Mouse (Mus musculus) kidney, postnatal 0 days (tissue): Measurements from ENCODE around the gene Pdilt. TPM values are rescaled to one million over a fixed set of nuclear protein-coding genes. Genes with fewer than 3 reads are reported as not detected.

Source experiments
- ATAC-seq: fragments of 200-750 bp; cut with Nextera tagmentation; replicated peaks from 2 replicates; pipeline ENCODE4 v1.8.0; 2017; ENCODE audit warnings: low read depth, moderate number of reproducible peaks, moderate TSS enrichment, moderate library complexity; ENCODE audit not compliant: low FRiP score
- DNase-seq: peaks from one replicate; pipeline ENCODE4 v3.0.0-alpha.2; 2016; ENCODE audit warnings: low spot score
- H3K27ac ChIP-seq: fragments of 300-500 bp; sonication (generic); 2 replicates; pipeline ENCODE4 v1.5.1; 2014; ENCODE audit warnings: mild to moderate bottlenecking
- H3K27me3 ChIP-seq: fragments of 300-500 bp; sonication (generic); 2 replicates; pipeline ENCODE4 v1.6.1; 2014; ENCODE audit warnings: low read length, mixed read lengths; ENCODE audit not compliant: insufficient read depth
- H3K36me3 ChIP-seq: fragments of 300-500 bp; sonication (generic); 2 replicates; pipeline ENCODE4 v1.6.1; 2014; ENCODE audit warnings: low read length, mixed read lengths; ENCODE audit not compliant: insufficient read depth
- H3K4me1 ChIP-seq: fragments of 300-500 bp; sonication (generic); replicated peaks from 2 replicates; pipeline ENCODE4 v1.6.1; 2014; ENCODE audit warnings: antibody characterized with exemption, low read length, mixed read lengths; ENCODE audit not compliant: insufficient read depth
- H3K4me2 ChIP-seq: fragments of 300-500 bp; sonication (generic); 2 replicates; pipeline ENCODE4 v1.6.1; 2014; ENCODE audit warnings: mild to moderate bottlenecking, low read length, moderate library complexity, mixed read lengths
- H3K4me3 ChIP-seq: fragments of 300-500 bp; sonication (generic); replicated peaks from 2 replicates; pipeline ENCODE4 v1.5.1; 2014; ENCODE audit warnings: low read depth, low read length
- H3K9ac ChIP-seq: fragments of 300-500 bp; sonication (generic); 2 replicates; pipeline ENCODE4 v1.6.1; 2014; ENCODE audit warnings: low read depth, low read length
- H3K9me3 ChIP-seq: fragments of 300-500 bp; sonication (generic); replicated peaks from 2 replicates; pipeline ENCODE4 v1.6.1; 2016; ENCODE audit warnings: low read length, inconsistent platforms, mixed read lengths
- CTCF ChIP-seq: IDR thresholded peaks from 2 replicates; pipeline ENCODE4 v1.5.1; 2016; ENCODE audit warnings: antibody characterized with exemption, low read depth, mild to moderate bottlenecking, moderate library complexity
- WGBS: fragments of 180-500 bp; shearing (Covaris S2); extraction: QIAGEN DNeasy Blood & Tissue Kit; methylation state at CpG from one replicate; pipeline ENCODE4 v1.1.7; 2014; 5-methylcytosine and 5-hydroxymethylcytosine counted together
- polyA plus RNA-seq: library from polyadenylated mRNA; unstranded; fragments of >200 nt; fragmentation: Nextera tagmentation; extraction: Ambion mirVana; gene quantifications from 2 replicates; pipeline ENCODE4 v1.2.1, GENCODE M21; 2015

Pdilt gene
- polyA plus RNA-seq, 1 experiment from 2014 or later = 1.1 TPM

- H3K27ac ChIP-seq = no peak overlapping the region
- no peaks in the 10 kb centered on the region for H3K36me3 ChIP-seq
- no peaks in the 10 kb centered on the region for H3K4me1 ChIP-seq
- 82% methylated on average over 3 of the region's 3 CpGs for WGBS
- DNase-seq = no peak
- no peaks in the 10 kb centered on the region for H3K9me3 ChIP-seq
- no peak overlapping the region for H3K4me3 ChIP-seq
- no peaks in the 10 kb centered on the region for H3K27me3 ChIP-seq
- no peak overlapping the region for H3K9ac ChIP-seq
- no peak overlapping the region for H3K4me2 ChIP-seq
- TF ChIP-seq CTCF = no peak
- ATAC-seq = no peak
Measured at GRCm38 (mm10) chr7:119550471-119551222, 27.4 kb upstream of the Pdilt start.

DNA sequence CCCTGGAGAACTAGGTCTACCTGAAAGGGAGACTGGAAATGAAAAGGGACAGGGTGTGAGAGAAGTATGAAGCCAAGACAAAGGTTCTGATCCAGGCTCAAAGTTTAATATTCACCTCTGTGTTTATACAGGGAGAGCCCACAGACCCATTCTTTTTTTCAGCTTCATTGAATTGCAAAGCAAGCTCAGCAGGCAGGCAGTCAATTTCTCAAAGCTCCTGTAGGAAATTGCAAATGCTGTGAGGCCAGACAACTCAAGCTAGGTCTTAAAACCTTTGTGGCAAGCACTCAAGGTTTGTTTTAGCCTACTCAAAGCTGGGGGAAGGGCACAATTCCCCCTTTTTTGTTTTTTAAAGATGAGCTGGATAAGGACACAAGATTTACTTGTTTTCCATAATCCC, 22.3 kb upstream of the Pdilt start:
- Histone ChIP-seq H3K4me3 (no peak overlapping the region), H3K4me1 (no peaks in the 10 kb centered on the region), H3K9me3 (no peaks in the 10 kb centered on the region), H3K27me3 (no peaks in the 10 kb centered on the region), H3K36me3 (no peaks in the 10 kb centered on the region), H3K27ac (no peak overlapping the region), H3K4me2 (no peak overlapping the region), H3K9ac (no peak overlapping the region)
- TF ChIP-seq CTCF = no peak
- ATAC-seq (no peak), DNase-seq (no peak)

- TF ChIP-seq CTCF = no peak
- Histone ChIP-seq H3K4me2 (no peak overlapping the region), H3K4me1 (no peaks in the 10 kb centered on the region), H3K27ac (no peak overlapping the region), H3K36me3 (no peaks in the 10 kb centered on the region), H3K4me3 (no peak overlapping the region), H3K9me3 (no peaks in the 10 kb centered on the region), H3K27me3 (no peaks in the 10 kb centered on the region), H3K9ac (no peak overlapping the region)
- DNase-seq = no peak
- no peak for ATAC-seq
- WGBS = 62% methylated on average over 2 of the region's 2 CpGs
Measured at GRCm38 (mm10) chr7:119542445-119542844, 19.2 kb upstream of the Pdilt start.

- Histone ChIP-seq H3K4me1 (no peaks in the 10 kb centered on the region), H3K9ac (no peak overlapping the region), H3K4me2 (no peak overlapping the region), H3K36me3 (no peaks in the 10 kb centered on the region), H3K4me3 (no peak overlapping the region), H3K27me3 (no peaks in the 10 kb centered on the region), H3K27ac (no peak overlapping the region), H3K9me3 (no peaks in the 10 kb centered on the region)
- no peak for TF ChIP-seq CTCF
- DNase-seq (no peak), ATAC-seq (no peak)
- WGBS = 87% methylated on average over 2 of the region's 2 CpGs
Measured at GRCm38 (mm10) chr7:119534389-119534788, 11.1 kb upstream of the Pdilt start.

DNA sequence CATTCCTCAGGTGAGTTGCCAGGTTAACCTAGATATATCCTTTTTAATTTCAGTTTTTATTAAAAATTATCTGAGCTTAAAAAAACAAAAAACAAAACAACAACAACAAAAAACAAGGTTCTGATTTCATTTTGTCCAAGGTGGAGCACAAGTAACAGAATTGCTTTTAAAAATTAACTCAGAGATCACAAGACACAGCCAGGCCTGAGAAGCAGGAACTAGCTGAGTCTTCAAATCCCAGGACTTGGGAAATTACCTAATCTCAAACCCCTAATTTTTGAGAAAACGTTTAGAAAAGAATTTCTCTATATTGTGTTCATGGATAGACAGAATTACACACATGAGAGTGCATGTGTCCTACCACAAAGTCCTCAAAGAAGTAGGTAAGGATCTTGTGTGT, 9.6 kb upstream of the Pdilt start:
- no peak for TF ChIP-seq CTCF
- DNase-seq (no peak), ATAC-seq (no peak)
- H3K4me3 ChIP-seq = no peak overlapping the region
- no peaks in the 10 kb centered on the region for H3K9me3 ChIP-seq
- H3K36me3 ChIP-seq = no peaks in the 10 kb centered on the region
- no peaks in the 10 kb centered on the region; the same call in 1 of the 2 replicates for H3K4me1 ChIP-seq
- H3K27me3 ChIP-seq = no peaks in the 10 kb centered on the region
- no peak overlapping the region for H3K27ac ChIP-seq
- 41% methylated on average over 1 of the region's 1 CpGs for WGBS
- H3K9ac ChIP-seq = no peak overlapping the region
- no peak overlapping the region for H3K4me2 ChIP-seq

DNA sequence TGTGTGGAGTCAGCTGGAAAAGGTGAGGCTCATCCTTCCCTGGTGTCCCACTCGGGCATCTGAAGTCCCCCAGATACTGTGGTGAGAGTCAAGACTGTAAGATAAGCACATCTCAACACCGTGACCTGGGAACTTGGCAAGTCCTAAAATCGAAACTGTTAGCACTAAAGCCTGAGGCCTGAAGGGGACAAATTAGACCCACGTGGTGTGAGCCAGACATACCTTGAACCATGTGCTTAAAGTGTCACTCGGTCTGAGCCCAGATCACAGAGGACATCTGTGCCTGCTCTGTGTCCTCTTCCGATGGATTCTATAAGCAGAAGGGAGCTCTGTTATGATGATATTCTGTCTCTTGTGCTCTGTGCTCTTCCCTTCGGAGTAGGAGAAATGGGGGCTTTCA, 5.3 kb upstream of the Pdilt start:
- Histone ChIP-seq H3K9ac (no peak overlapping the region), H3K27me3 (no peaks in the 10 kb centered on the region), H3K4me2 (no peak overlapping the region), H3K9me3 (no peaks in the 10 kb centered on the region), H3K4me3 (no peak overlapping the region), H3K36me3 (no peaks in the 10 kb centered on the region), H3K4me1 (no peaks in the 10 kb centered on the region; the same call in 1 of the 2 replicates), H3K27ac (no peak overlapping the region)
- no peak for DNase-seq
- no peak for TF ChIP-seq CTCF
- no peak for ATAC-seq
- WGBS = 69% methylated on average over 7 of the region's 7 CpGs

DNA sequence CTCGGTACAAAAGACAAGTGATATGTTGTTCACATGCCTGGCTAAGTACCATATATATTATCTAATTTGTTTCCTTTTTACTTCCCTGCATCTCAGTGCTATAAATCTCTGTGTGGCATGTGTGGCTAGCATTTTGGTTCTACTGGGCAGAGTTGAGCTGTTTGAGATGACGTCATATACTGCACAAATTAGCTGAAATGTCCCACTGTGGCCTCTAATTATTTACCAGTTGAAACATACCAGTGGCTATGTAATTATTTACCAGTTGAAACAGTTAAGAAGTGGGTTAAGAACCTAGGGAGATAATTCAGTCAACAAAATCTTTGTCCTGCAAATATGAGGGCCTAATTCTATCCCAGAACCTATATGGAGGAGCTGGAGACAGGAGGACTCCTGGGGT, 4.3 kb upstream of the Pdilt start:
- DNase-seq (no peak), ATAC-seq (peak; percentile 56; the same call in 1 of the 2 replicates)
- H3K4me3 ChIP-seq = no peak overlapping the region
- no peaks in the 10 kb centered on the region for H3K9me3 ChIP-seq
- no peak overlapping the region for H3K9ac ChIP-seq
- no peaks in the 10 kb centered on the region for H3K36me3 ChIP-seq
- 28% methylated on average over 2 of the region's 2 CpGs for WGBS
- H3K4me1 ChIP-seq = no peaks in the 10 kb centered on the region; the same call in 1 of the 2 replicates
- no peaks in the 10 kb centered on the region for H3K27me3 ChIP-seq
- no peak for TF ChIP-seq CTCF
- no peak overlapping the region for H3K27ac ChIP-seq
- H3K4me2 ChIP-seq = no peak overlapping the region
